Comparison of ENCODE assay signal across 35 mouse cellular contexts in genomic region chr9:57248030-57248942, GRCm38 (mm10). TPM values are rescaled to one million over a fixed set of nuclear protein-coding genes. Genes with fewer than 3 reads are reported as not detected.
A peak's percentile ranks its signal among the peaks of the same experiment; 100 is the strongest.
DNase-seq lines count a peak whose midpoint lies in the region; ATAC-seq lines count a peak whose summit lies in the region.
"Had no signal": no experiment of that assay in that cellular context is flagged by ENCODE, and none has a peak within 500 bp of the region (broad histone marks: within the 10 kb centered on the region; RNA-seq: fewer than 3 reads in every experiment).

No protein-coding gene starts in this region.

- DNase-seq in adrenal gland, postnatal 10 days = peak; percentile 11
- no peak for DNase-seq in adrenal gland, postnatal 14 days
- peak; percentile 61 for DNase-seq in kidney, adult 9 months
- DNase-seq in testis, postnatal 10 days (ENCODE audit: low spot score) = peak; percentile 54
- DNase-seq in testis, postnatal 14 days (ENCODE audit: low spot score) = no peak
- no peak for DNase-seq in frontal cortex, postnatal 25 days (ENCODE audit: low spot score in 2 of 2)
- DNase-seq in ovary, adult 18-20 months (ENCODE audit: low spot score) = no peak
- DNase-seq: adrenal gland, adult 2 months; cerebellum, adult 8-10 months; heart, postnatal 10 days; liver, embryonic 13.5 days had no signal

- no peak for ATAC-seq in kidney, embryonic 14.5 days (ENCODE audit: low FRiP score, low TSS enrichment)
- ATAC-seq: CD4-positive, CD25-positive, alpha-beta regulatory T cell, adult 4 months; forebrain, embryonic 14.5 days; hindbrain, embryonic 16.5 days; intestine, embryonic 15.5 days had no signal

- H3K27ac ChIP-seq in kidney, embryonic 14.5 days (ENCODE audit: low read depth, low read length) = no peak overlapping the region
- H3K27ac ChIP-seq: embryonic facial prominence, embryonic 15.5 days; hindbrain, embryonic 10.5 days; intestine, embryonic 15.5 days; liver, embryonic 13.5 days; neural tube, embryonic 15.5 days; stomach, postnatal 0 days had no signal

- no peaks in the 10 kb centered on the region for H3K27me3 ChIP-seq in kidney, embryonic 14.5 days (ENCODE audit: control insufficient read depth, insufficient read depth, low read length)
- H3K27me3 ChIP-seq: embryonic facial prominence, embryonic 15.5 days; intestine, embryonic 15.5 days; neural tube, embryonic 15.5 days had no signal

- H3K9me3 ChIP-seq in kidney, embryonic 14.5 days (ENCODE audit: control insufficient read depth, low read length) = no peaks in the 10 kb centered on the region
- H3K9me3 ChIP-seq: embryonic facial prominence, embryonic 15.5 days; hindbrain, embryonic 10.5 days; intestine, embryonic 15.5 days; liver, embryonic 13.5 days; neural tube, embryonic 15.5 days had no signal

- WGBS in kidney, embryonic 14.5 days = 63% methylated on average over 7 of the region's 7 CpGs

- H3K9ac ChIP-seq in kidney, embryonic 14.5 days (ENCODE audit: low read depth, low read length) = no peak overlapping the region
- H3K9ac ChIP-seq: embryonic facial prominence, embryonic 15.5 days; intestine, embryonic 15.5 days; liver, embryonic 13.5 days; lung, embryonic 14.5 days; neural tube, embryonic 15.5 days had no signal

- peaks cover 19% of the 10 kb centered on the region for H3K36me3 ChIP-seq in kidney, embryonic 14.5 days (ENCODE audit: control insufficient read depth, insufficient read depth, low read length)
- H3K36me3 ChIP-seq: neural tube, embryonic 15.5 days had no signal

- no peak overlapping the region for H3K4me3 ChIP-seq in kidney, embryonic 14.5 days (ENCODE audit: low read length)
- H3K4me3 ChIP-seq: embryonic facial prominence, embryonic 15.5 days; hindbrain, embryonic 10.5 days; intestine, embryonic 15.5 days; liver, embryonic 13.5 days; neural tube, embryonic 15.5 days had no signal

- H3K4me2 ChIP-seq in kidney, embryonic 14.5 days (replicated peaks; ENCODE audit: low read depth, low read length) = no peak overlapping the region
- H3K4me2 ChIP-seq: embryonic facial prominence, embryonic 15.5 days; heart, embryonic 11.5 days; intestine, embryonic 15.5 days; liver, embryonic 13.5 days; lung, embryonic 14.5 days; midbrain, embryonic 11.5 days; neural tube, embryonic 15.5 days had no signal

- peaks cover 11% of the 10 kb centered on the region; the same call in 1 of the 2 replicates for H3K4me1 ChIP-seq in kidney, embryonic 14.5 days (ENCODE audit: control insufficient read depth, insufficient read depth, low read length)
- H3K4me1 ChIP-seq: embryonic facial prominence, embryonic 15.5 days; hindbrain, embryonic 10.5 days; neural tube, embryonic 15.5 days had no signal

RNA-seq across cellular contexts. Expression of gene Trcg1, which starts 11.9 kb away (rescaled TPM):
- total RNA-seq in adrenal gland, postnatal 10 days (2021) = not detected
- total RNA-seq in adrenal gland, postnatal 14 days (2021) = not detected in 2 replicates
- not detected in 2 replicates for polyA plus RNA-seq in kidney, embryonic 14.5 days (2014; fragmentation: Nextera tagmentation; extraction: Ambion mirVana)
- total RNA-seq: adrenal gland, adult 2 months; common myeloid progenitor, adult 5-6 weeks; gastrocnemius, adult 8-10 months; granulocyte monocyte progenitor cell, adult 5-6 weeks; heart, postnatal 10 days; layer of hippocampus, adult 18-20 months; layer of hippocampus, postnatal 14 days; left cerebral cortex, postnatal 10 days; midbrain, postnatal 0 days had no signal
- polyA plus RNA-seq: adrenal gland, adult 2 months; brain, embryonic 14.5 days; CD4-positive, CD25-positive, alpha-beta regulatory T cell, adult 4 months; embryonic facial prominence, embryonic 15.5 days; forebrain, embryonic 14.5 days; frontal cortex, adult 2 months; heart, embryonic 11.5 days; hindbrain, embryonic 10.5 days; intestine, embryonic 15.5 days; limb, embryonic 11.5 days; liver, embryonic 13.5 days; lung, embryonic 14.5 days; midbrain, embryonic 11.5 days; midbrain, postnatal 0 days; neural tube, embryonic 15.5 days; small intestine, adult 2 months; stomach, postnatal 0 days; urinary bladder, adult 2 months had no signal

RNA-seq across cellular contexts. Expression of gene 1700017B05Rik, which starts 14.1 kb away (rescaled TPM):
- 10 to 100 TPM; 38.2 to 40.2 TPM for total RNA-seq in adrenal gland, postnatal 10 days (2021)
- 36.2 and 45.6 TPM in 2 replicates for total RNA-seq in adrenal gland, postnatal 14 days (2021)
- 21.5 and 27.8 TPM in 2 replicates for polyA plus RNA-seq in kidney, embryonic 14.5 days (2014; fragmentation: Nextera tagmentation; extraction: Ambion mirVana)

Comparison
In these comparisons a context has a peak if more than half of its experiments do, and no peak if none do; other contexts are left out.
1. DNase-seq: peak in adrenal gland, postnatal 10 days (single experiment), kidney, adult 9 months (single experiment) and testis, postnatal 10 days (single experiment); none in adrenal gland, postnatal 14 days (single experiment), testis, postnatal 14 days (single experiment), frontal cortex, postnatal 25 days (0 of 2) and ovary, adult 18-20 months (single experiment).